Mouse (Mus musculus) heart, postnatal 10 days (tissue): ENCODE results near the gene Prss8. TPM values are rescaled to one million over a fixed set of nuclear protein-coding genes. Genes with fewer than 3 reads are reported as not detected.
"Not testable (repeated sequence)": the region's sequence is repeated elsewhere in the genome, so short reads cannot be mapped to it uniquely, and the experiment has no call there.

Source experiments
- DNase-seq, 2 experiments: peaks; one replicate each; pipeline ENCODE4 v3.0.0; 2021
- intact Hi-C: fragments of 180-260 bp; cut with DNase I; formaldehyde crosslinking; loops from one replicate; pipeline ENCODE4 v1.15.1; 2025
- total RNA-seq, 2 experiments: library from RNA; stranded (reverse); gene quantifications; 2 replicates each; pipeline ENCODE4 v1.2.3; 2021

Gene Prss8
- total RNA-seq, 2 experiments from 2014 or later, result not detected

DNA sequence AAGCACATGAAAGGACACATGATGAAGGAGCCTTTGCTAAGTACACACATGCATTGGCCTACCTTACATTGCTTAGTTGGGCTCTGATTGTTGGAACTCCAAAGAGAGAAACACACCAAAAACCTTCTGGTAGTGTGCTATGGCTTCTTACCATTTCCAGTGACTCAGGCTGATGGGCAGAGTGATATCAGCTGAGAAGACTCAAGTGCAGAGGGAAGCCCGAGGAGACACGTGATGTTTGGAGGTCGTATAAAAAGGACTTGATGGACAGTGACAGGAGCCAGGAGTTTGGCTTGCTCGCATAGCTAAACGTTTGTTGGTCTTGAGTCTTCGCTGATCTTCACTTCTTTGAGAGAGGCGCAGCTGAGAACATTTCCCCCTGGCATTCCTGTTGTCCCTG is 32.4 kb downstream of the Prss8 start:
- intact Hi-C loops, result no loop called here
- DNase-seq, result no peak

DNA sequence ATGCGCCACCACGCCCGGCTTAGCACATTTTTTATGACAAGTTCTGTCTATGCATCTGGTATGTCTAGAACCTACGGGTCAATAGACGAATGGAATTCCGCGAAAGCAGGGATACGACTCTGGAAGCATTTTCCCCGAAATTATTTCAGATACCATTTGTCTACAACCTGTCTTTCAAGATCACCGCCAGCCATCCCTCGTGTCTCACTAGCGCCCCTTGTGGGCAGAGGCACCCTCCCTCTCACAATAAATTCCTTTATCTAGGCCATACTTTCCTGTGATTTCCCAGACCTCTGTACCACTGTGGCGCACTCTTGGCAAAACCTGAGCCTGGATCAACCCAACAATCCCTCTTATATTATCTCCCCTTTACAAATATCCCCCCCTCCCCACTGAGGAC is 33.5 kb downstream of the Prss8 start:
- DNase-seq, result peak; percentile 48 to 76

DNA sequence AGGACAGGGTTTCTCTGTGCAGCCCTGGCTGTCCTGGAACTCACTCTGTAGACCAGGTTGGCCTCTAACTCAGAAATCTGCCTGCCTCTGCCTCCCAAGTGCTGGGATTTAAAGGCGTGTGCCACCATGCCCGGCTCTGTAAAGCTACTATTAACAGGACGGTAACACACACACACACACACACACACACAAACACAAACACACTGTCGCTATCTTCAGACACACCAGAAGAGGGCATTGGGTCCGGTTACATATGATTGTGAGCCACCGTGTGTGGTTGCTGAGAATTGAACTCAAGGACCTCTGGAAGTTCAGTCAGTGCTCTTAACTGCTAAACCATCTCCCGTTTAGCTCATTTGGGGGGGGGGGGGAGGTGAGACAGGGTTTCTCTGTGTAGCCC is 34.0 kb downstream of the Prss8 start:
- DNase-seq, intact Hi-C loops: not testable (repeated sequence)

More for the DNA sequence above, 33.5 kb downstream of the Prss8 start:
- intact Hi-C loops, result no loop called here

DNA sequence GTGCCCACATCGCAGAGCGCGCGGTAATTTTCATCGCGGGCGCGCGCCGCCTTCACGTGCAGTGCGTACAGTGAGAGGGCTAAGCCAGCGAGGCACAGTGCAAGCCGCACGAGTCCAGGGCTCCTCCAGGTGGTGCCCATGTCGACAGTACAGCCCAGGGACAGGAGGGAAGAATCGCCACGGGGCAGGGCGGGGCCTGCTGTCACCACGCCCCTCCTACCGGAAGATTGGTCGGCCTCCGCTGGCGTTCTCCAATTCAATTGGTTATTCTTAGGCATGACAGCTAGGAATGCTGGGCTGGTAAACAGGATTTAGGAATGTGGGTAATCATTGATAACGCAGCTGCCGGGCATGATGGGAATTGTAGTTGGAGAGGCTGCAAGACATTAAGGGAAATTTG is 34.5 kb downstream of the Prss8 start, which contains the start of the genes Gm21974 and Vkorc1:
TSS of gene Gm21974 (minus strand) at position 13 of the 400 bp plus-strand sequence.
TSS of gene Vkorc1 (minus strand) at position 176 of the 400 bp plus-strand sequence.
- intact Hi-C loops, result no loop called here
- peak; percentile 96 to 97 for DNase-seq

DNA sequence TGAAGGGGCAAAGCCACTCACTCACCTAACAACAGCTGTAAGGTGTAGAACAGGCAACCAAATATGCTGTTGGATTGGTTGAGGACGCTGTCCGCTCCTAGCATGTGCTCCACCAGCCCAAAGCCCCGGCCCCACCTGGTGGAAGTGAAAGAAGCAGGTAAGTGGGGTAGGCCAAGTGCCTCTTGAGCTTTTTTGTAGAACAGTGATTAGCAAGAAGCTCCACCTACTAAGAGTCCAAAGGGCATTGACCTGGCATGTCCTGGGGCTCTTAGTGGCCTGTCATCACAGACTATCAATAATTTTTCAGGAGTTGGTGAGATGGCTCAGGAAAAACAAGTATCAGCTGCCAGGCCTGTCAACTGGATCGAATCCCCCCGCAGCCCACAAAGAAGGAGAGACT is 35.4 kb downstream of the Prss8 start:
- intact Hi-C loops, result no loop called here
- DNase-seq, result no peak

DNA sequence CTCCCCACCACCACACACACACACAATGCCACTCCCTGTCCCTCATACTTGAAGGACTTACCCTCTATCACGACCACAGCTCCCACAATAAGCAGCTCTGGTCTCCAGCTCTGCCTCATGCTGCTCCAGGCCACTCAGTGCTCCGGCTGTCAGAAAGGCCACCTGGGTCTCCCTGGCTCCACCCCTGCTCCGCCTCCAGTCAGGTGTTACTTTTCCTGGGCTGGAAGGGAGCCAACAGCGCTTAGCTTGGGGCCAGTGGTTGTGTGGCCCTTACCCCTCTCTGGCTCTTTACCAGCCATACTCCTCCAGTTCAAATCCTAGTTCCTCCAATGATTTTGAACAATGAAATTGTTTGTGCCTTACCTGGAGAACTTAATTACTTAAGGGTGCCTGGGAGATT is 39.1 kb downstream of the Prss8 start, which contains the start of gene Prss53:
TSS of gene Prss53 (minus strand) at position 173 of the 400 bp plus-strand sequence.
- no peak for DNase-seq
- intact Hi-C loops, result no loop called here

DNA sequence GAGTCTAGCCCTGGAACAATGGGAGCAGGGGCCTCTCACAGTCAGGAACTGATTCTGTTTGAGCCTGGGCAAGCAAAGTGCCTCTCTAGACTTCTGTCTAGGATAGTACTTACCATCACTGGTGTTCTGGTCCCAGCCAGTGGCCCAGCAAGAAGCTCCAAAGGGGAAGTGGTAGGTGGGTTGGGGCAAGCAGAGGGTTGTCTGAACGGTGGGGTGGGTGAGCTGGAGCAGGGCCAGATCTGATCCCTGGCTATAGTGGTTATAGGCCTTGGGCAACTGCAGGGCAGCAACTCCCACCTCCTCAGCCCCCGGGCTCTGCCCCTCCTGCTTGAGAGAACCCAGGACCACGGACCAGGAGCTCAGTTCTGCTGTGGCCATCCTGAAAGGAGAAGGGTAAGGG is 41.1 kb downstream of the Prss8 start:
- no peak for DNase-seq
- intact Hi-C loops, result no loop called here

DNA sequence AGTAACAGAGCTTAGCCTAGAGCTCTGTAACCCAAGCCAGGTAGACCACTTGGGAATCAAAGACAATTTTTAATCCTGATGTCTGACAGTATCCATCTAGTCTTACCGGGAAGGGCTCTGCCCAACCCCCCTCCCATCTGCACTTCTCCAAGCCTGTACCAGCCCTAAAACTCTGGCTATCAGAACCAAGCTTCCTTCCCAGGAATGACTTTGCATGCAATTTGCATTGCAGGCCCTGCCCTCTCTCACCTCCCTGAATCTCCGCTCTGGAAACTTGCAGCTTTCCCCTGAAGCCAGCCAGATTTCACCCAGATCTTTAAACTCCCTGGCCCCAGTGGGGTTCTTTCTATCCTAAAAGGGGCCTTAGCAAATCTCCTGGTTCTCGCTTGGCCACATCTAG is 42.1 kb downstream of the Prss8 start:
- no peak for DNase-seq
- intact Hi-C loops, result no loop called here

DNA sequence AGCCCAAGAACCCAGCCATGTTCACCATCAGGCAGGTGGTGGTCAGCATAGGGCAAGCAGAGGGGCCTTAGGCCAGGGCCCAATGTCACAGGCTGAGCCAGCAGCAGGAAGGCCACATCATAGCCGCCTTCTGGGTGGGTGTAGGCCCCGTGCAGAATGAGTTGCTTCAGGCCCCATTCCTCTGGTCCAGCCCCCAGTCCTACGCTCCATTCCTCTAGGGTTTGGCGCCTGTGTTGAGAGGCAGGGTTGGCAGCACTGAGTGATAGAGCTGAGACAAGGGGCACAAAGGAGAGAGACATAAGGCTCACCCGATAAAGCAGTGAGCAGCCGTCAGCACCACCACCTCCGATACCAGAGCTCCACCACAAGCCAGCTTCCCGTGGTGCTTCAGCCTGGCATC is 42.7 kb downstream of the Prss8 start:
- DNase-seq, result no peak
- intact Hi-C loops, result no loop called here

DNA sequence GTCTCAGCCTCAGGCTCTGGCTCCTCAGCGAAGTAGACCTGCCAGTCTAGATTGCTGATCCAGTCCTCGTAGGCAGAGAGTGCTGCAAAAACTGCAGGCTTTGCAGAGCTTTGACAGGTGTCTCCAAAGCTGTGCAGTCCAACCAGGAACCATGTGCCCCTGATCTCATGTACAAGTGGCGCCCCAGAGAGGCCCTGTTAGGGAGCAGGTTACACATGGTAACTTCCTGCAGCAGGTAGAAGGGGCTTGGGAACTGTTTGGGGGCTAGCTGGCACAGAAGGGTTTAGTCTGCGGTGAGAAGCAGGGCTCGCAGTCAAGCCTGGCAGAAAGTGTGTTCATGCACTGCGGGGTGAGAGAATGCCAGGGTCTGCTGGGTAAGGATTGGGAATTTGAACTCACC is 43.4 kb downstream of the Prss8 start:
- intact Hi-C loops, result no loop called here

DNA sequence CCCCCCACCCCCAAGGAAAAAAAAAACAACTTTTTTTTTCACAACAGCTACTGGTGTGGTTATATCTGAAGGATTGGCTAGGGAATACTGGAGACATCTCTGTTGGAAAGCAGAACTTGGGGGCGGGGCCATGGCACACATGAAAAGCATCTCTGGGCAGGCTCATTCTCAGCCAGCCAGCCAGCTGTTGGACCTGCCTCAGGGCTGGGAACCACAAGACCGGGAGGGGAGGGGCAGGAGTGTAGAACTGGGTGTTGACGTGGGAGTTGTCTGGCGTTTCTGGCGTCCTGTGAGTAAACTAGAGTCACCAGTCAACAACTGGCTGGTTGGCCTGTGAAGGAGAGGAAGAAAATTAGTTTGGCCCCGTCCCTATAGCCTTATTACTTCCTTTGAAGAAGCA is 44.0 kb downstream of the Prss8 start:
- intact Hi-C loops, result no loop called here
- peak; percentile 82 for DNase-seq

More for the DNA sequence above, 43.4 kb downstream of the Prss8 start:
- no peak for DNase-seq

DNA sequence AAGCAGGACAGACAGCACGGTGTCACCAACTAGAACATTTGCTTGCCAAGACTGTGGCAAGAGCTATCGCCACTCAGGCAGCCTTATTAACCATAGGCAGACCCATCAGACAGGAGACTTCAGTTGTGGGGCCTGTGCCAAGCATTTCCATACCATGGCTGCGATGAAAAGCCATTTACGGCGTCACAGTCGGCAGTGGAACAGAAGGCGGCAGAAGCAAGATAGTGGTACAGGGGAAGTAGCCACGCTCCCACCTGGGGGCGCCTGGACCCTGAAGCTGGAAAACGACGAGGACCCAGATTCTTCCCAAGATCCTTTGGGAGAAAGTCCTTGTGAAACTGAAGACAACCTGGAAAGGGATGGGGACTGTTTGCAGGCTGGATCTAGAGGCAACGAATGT is 49.5 kb downstream of the Prss8 start:
- DNase-seq, result no peak
- intact Hi-C loops, result no loop called here

DNA sequence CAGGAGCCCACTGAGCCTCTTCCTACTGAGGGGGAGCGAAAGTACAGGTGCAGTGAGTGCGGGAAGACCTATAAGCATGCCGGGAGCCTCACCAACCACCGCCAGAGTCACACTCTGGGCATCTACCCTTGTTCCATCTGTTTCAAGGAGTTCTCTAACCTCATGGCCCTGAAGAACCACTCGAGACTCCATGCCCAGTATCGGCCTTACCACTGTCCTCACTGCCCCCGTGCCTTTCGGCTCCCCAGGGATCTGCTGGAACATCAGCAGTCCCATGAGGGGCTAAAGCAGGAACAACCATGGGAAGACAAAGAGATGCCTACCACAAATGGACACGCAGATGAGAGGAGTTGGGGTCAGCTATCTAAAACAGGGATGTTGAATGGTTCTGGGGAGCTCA is 50.6 kb downstream of the Prss8 start:
- intact Hi-C loops, result loop anchor here (5.0 kb wide), 1 partner anchor 77 kb away; the partner anchor contains the start of gene Hsd3b7
- DNase-seq, result no peak

DNA sequence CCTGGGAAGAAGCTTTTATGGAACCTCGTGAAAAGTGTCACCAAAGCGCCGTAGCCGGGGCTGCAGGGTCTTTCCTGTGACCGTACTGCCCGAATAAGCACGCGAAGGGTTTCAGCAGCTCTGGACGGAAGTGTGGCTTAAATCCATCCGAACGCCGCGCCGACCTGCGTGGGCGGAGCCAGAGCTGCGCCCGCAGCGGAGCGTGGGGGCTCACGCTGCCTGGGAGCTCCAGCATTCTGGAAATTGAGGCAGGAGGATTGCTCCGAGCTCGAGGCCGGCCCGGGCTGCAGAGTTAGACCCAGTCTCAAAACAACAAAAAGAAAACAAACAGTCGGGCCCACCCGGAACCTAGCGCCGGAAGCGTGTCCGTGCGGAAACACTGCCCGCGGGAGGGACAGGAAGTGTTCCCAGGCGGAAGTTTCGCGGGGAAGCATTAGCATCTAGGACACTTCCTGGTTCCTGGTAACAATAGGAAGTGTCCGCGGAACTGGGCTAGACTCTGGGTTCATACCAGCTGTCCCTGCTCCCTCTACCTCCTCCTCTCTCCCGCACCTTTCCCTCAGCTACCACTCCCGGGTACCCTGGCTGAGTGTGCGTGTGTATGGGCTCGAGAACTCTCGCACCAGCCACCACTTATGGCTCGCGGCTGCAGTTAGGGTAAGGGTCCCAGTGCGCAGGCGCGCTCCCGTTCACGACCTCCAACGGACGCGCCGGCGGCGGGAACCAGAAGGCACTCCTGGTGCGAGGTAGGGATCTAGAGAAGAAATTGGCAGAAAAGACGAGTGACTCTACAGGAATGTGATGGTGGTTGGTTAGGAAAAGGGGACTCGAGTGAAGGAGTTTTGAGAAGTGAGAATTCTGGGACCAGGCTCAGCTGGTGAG is 53.2 kb downstream of the Prss8 start, which contains the start of gene Zfp668:
TSS of gene Zfp668 (minus strand) at position 362 of the 882 bp plus-strand sequence.
- intact Hi-C loops, result loop anchor here (5.0 kb wide), 1 partner anchor 74 kb away; the partner anchor contains the start of gene Hsd3b7

DNA sequence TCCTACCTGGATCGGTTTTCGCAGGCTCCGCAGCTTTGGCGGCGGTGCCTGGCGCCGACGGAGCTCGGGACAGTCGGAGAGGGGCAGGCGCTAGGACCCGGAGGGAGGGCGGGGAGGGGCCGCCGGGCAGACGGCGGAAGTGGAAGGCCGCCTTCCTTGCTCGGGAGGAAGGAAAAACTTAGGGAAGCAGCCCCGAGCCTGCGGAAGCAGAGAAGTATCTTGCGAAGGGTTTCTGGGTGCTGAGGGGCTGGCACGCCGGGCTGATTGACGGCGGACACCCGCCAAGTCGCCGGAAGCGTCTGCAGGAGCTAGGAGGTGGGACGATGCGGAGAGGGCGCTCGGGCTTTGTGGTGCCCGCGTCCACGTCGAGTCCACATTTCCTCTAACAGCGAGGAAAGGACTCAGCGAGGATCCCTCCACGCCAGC is 53.9 kb downstream of the Prss8 start, which contains the start of gene Zfp646:
TSS of gene Zfp646 (plus strand) at position 181 of the 426 bp plus-strand sequence.
- peak; percentile 84 to 85 for DNase-seq
- intact Hi-C loops, result loop anchor here (5.0 kb wide), 1 partner anchor 74 kb away; the partner anchor contains the start of gene Hsd3b7

More for the DNA sequence above, 53.2 kb downstream of the Prss8 start, which contains the start of gene Zfp668:
- peak; percentile 93 to 96 for DNase-seq

Other genes with a start within 250 kb of the Prss8 start
- 10 to 100 TPM; 60.5 to 62.9 TPM for gene Bcl7c, start 221.2 kb downstream of the Prss8 start, total RNA-seq
- gene Ctf1, start 217.4 kb downstream of the Prss8 start, total RNA-seq, result 1 to 10 TPM; 4.6 to 7.5 TPM
- gene Ctf2, start 197.9 kb downstream of the Prss8 start, total RNA-seq, result not detected
- 1 to 10 TPM; 5.6 to 6.2 TPM for gene Fbxl19, start 185.6 kb downstream of the Prss8 start, total RNA-seq
- 10 to 100 TPM; 18.0 to 20.9 TPM for gene Orai3, start 160.3 kb downstream of the Prss8 start, total RNA-seq
- gene Setd1a, start 153.4 kb downstream of the Prss8 start, total RNA-seq, result 10 to 100 TPM; 26.1 to 29.9 TPM
- gene Gm49388, start 144.5 kb downstream of the Prss8 start, total RNA-seq, result 1 to 10 TPM; 2.7 to 3.1 TPM
- gene Hsd3b7, start 129.5 kb downstream of the Prss8 start, total RNA-seq, result 10 to 100 TPM; 15.9 to 16.1 TPM
- 10 to 100 TPM; 69.2 to 72.5 TPM for gene Stx4a, start 105.8 kb downstream of the Prss8 start, total RNA-seq
- 1 to 10 TPM in 1 of 2 experiments, under 1 TPM in 1; 0.89 to 1.7 TPM for gene Stx1b, start 105.6 kb downstream of the Prss8 start, total RNA-seq
- gene Zfp646, start 53.9 kb downstream of the Prss8 start, total RNA-seq, result 10 to 100 TPM; 23.3 to 23.9 TPM
- 1 to 10 TPM; 5.8 to 8.0 TPM for gene Zfp668, start 53.3 kb downstream of the Prss8 start, total RNA-seq
- 1 to 10 TPM in 1 of 2 experiments, under 1 TPM in 1; 0.60 to 1.1 TPM for gene Prss53, start 39.1 kb downstream of the Prss8 start, total RNA-seq
- gene Gm21974, start 34.6 kb downstream of the Prss8 start, total RNA-seq, result not detected
- 10 to 100 TPM; 33.8 to 34.3 TPM for gene Vkorc1, start 34.5 kb downstream of the Prss8 start, total RNA-seq
- 10 to 100 TPM; 96.6 to 98.5 TPM for gene Bckdk, start 26.0 kb downstream of the Prss8 start, total RNA-seq
- gene Kat8, start 17.6 kb downstream of the Prss8 start, total RNA-seq, result 10 to 100 TPM; 12.7 to 14.6 TPM
- 1 to 10 TPM; 5.0 to 6.6 TPM for gene Prss36, start 16.6 kb upstream of the Prss8 start, total RNA-seq
- 100 to 1,000 TPM; 297 to 307 TPM for gene Fus, start 37.4 kb upstream of the Prss8 start, total RNA-seq
- 10 to 100 TPM; 14.2 to 21.0 TPM for gene Pycard, start 63.8 kb upstream of the Prss8 start, total RNA-seq
- gene Trim72, start 73.8 kb upstream of the Prss8 start, total RNA-seq, result 100 to 1,000 TPM; 144 to 159 TPM
- 1 to 10 TPM; 2.5 to 3.9 TPM for gene Itgam, start 132.5 kb upstream of the Prss8 start, total RNA-seq
- not detected for gene Gm49368, start 132.6 kb upstream of the Prss8 start, total RNA-seq
- under 1 TPM; 0.12 to 0.22 TPM for gene Itgax, start 199.4 kb upstream of the Prss8 start, total RNA-seq
- gene Itgad, start 224.3 kb upstream of the Prss8 start, total RNA-seq, result not detected